Mouse (Mus musculus) embryonic facial prominence, embryonic 10.5 days (tissue): ENCODE measurements around the gene Ttll10. TPM values are rescaled to one million over a fixed set of nuclear protein-coding genes. Genes with fewer than 3 reads are reported as not detected.

Source experiments
- DNase-seq: peaks from one replicate; pipeline ENCODE4 v3.0.0-alpha.2; 2017; ENCODE audit warnings: low spot score
- H3K27ac ChIP-seq: fragments of 300-500 bp; sonication (generic); replicated peaks from 2 replicates; pipeline ENCODE4 v1.5.1; 2016; ENCODE audit warnings: mild to moderate bottlenecking
- H3K27me3 ChIP-seq: fragments of 300-500 bp; sonication (generic); replicated peaks from 2 replicates; pipeline ENCODE4 v1.6.1; 2016; ENCODE audit warnings: low read depth, mild to moderate bottlenecking; ENCODE audit not compliant: poor library complexity, severe bottlenecking
- H3K36me3 ChIP-seq: fragments of 300-500 bp; sonication (generic); replicated peaks from 2 replicates; pipeline ENCODE4 v1.6.1; 2016; ENCODE audit warnings: mild to moderate bottlenecking, moderate library complexity
- H3K4me1 ChIP-seq: fragments of 300-500 bp; sonication (generic); 2 replicates; pipeline ENCODE4 v1.6.1; 2016
- H3K4me3 ChIP-seq: fragments of 300-500 bp; sonication (generic); 2 replicates; pipeline ENCODE4 v1.5.1; 2016; ENCODE audit warnings: mild to moderate bottlenecking, moderate library complexity
- H3K9me3 ChIP-seq: fragments of 300-500 bp; sonication (generic); 2 replicates; pipeline ENCODE4 v1.6.1; 2016; ENCODE audit warnings: mild to moderate bottlenecking
- WGBS: fragments of 180-500 bp; shearing (Covaris S2); methylation state at CpG from one replicate; pipeline ENCODE4 v1.1.7; 2016; 5-methylcytosine and 5-hydroxymethylcytosine counted together
- microRNA counts: library from miRNA; unstranded; fragments of <30 nt; microRNA quantifications from one replicate; lab custom pipeline; 2017
- microRNA-seq: library from miRNA; unstranded; fragments of <30 nt; microRNA quantifications from one replicate; pipeline ENCODE4, GENCODE M21; 2017
- polyA plus RNA-seq: library from polyadenylated mRNA; unstranded; fragments of >200 nt; fragmentation: Nextera tagmentation; extraction: Ambion mirVana; gene quantifications from 2 replicates; pipeline ENCODE4 v1.2.1, GENCODE M21; 2016

Gene Ttll10
- polyA plus RNA-seq, 1 experiment from 2014 or later: 0.95 TPM

DNA sequence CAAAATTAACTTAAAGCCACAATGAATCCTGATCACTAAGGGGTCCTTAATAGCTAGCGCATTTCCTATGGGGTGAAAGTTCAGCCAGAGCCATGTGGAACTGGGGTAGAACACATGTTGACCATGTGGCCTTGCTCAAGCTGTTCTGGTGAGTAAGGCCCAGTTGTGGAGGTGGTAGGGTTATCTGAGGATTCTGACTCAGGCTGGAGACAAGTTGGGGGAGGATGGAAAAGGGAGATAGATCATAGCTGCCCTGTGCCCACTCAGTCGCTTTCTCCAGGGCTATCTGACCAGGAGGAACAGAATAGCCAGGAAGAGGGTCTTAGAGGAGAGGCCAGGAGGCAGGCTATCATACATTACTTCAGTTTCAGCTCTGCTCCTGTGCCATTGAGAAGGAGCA is 44.8 kb downstream of the Ttll10 start:
- 80% methylated on average over 2 of the region's 2 CpGs for WGBS
- H3K27ac ChIP-seq: no peak overlapping the region
- H3K4me3 ChIP-seq: no peak overlapping the region
- no peaks in the 10 kb centered on the region for H3K27me3 ChIP-seq
- DNase-seq: no peak
- no peaks in the 10 kb centered on the region for H3K9me3 ChIP-seq
- H3K36me3 ChIP-seq: peaks cover 74% of the 10 kb centered on the region
- no peaks in the 10 kb centered on the region for H3K4me1 ChIP-seq

- H3K4me3 ChIP-seq: no peak within 1 kb of the TSS
- no peak for DNase-seq
- H3K9me3 ChIP-seq: no peaks in the 10 kb centered on the region
- WGBS: 87% methylated on average over 8 of the region's 8 CpGs
- no peak within 1 kb of the TSS for H3K27ac ChIP-seq
- H3K27me3 ChIP-seq: no peaks in the 10 kb centered on the region
- H3K36me3 ChIP-seq: peaks cover 82% of the 10 kb centered on the region
- no peaks in the 10 kb centered on the region for H3K4me1 ChIP-seq
These were observed 45.6 kb downstream of the Ttll10 start, which contains the start of gene Tnfrsf4 for GRCm38 (mm10) chr4:156013637-156014036. Tnfrsf4 (plus strand) TSS chr4:156013843.

GRCm38 (mm10) chr4:156008369-156008768 is 50.8 kb downstream of the Ttll10 start:
- peaks cover 97% of the 10 kb centered on the region for H3K36me3 ChIP-seq
- H3K4me3 ChIP-seq: no peak overlapping the region
- no peak overlapping the region for H3K27ac ChIP-seq
- 93% methylated on average over 4 of the region's 4 CpGs for WGBS
- no peaks in the 10 kb centered on the region for H3K4me1 ChIP-seq
- no peaks in the 10 kb centered on the region for H3K27me3 ChIP-seq
- no peak for DNase-seq
- no peaks in the 10 kb centered on the region for H3K9me3 ChIP-seq

DNA sequence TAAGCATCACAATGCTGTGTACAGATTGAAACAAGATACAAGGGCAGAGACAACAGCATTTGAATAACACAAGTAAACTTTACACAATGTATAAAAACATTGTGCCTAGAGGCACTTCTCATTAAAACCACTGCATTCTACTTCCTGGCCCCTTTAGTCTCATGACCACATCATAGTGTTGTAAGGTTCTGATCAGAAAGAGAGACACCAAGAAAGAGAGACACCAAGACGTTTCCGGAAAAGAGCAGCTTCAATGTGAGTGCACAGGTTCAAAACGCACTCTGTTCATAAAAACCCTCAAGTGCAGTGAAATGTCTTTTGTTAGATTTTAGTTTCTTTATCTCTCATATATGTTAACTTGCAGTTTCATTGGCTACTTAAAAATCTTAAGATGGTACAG is 55.1 kb downstream of the Ttll10 start:
- Histone ChIP-seq H3K4me3 (no peak overlapping the region), H3K27me3 (no peaks in the 10 kb centered on the region), H3K36me3 (peaks cover 97% of the 10 kb centered on the region), H3K27ac (no peak overlapping the region), H3K9me3 (no peaks in the 10 kb centered on the region), H3K4me1 (no peaks in the 10 kb centered on the region)
- DNase-seq: no peak
- WGBS: 92% methylated on average over 3 of the region's 3 CpGs

- peak overlapping the region; percentile 87 for H3K4me3 ChIP-seq
- H3K4me1 ChIP-seq: peaks cover 24% of the 10 kb centered on the region
- no peaks in the 10 kb centered on the region for H3K9me3 ChIP-seq
- no peak for DNase-seq
- 5% methylated on average over 15 of the region's 15 CpGs for WGBS
- peak overlapping the region; percentile 97 for H3K27ac ChIP-seq
- H3K27me3 ChIP-seq: no peaks in the 10 kb centered on the region
- peaks cover 54% of the 10 kb centered on the region for H3K36me3 ChIP-seq
These were observed 65.6 kb downstream of the Ttll10 start for GRCm38 (mm10) chr4:155993606-155994005.

DNA sequence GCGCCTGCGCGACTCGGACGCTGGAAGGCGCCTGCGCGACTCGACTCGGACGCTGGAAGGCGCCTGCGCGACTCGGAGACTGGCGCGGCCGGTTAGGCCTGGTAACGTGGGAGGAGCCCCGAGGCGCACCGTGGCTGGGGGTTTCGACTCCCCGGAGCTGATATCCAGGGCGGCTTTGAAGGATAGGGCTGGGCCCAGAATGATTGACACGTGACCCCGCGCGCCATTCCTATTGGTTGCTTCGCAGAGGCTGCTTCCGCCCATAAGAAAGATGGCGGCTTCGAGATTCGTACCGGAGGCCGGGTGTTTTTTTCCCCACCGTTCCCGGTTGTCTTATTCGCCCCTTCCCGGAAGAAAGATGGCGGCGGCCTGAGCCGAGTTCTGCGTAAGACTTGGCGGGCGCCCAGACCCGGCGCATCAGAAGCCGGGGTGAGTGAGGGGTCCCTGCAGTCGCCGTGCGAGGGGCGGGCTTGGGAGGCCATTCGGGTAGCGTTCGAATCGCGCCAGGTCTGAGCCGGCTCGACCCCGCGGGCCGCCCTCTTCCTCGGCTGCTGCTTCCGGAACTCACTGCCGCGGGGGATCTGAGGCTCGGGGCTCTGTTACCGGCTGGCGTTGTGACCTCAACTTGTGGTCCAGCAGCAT is 66.2 kb downstream of the Ttll10 start:
- WGBS: under 1% methylated on average over 70 of the region's 70 CpGs
- Histone ChIP-seq H3K36me3 (peaks cover 48% of the 10 kb centered on the region), H3K4me1 (peaks cover 24% of the 10 kb centered on the region), H3K27me3 (no peaks in the 10 kb centered on the region), H3K4me3 (peak overlapping the region; percentile 87), H3K9me3 (no peaks in the 10 kb centered on the region), H3K27ac (peak overlapping the region; percentile 97)
- DNase-seq: peak; percentile 94

- Histone ChIP-seq H3K9me3 (no peaks in the 10 kb centered on the region), H3K4me3 (peak within 1 kb of the TSS; percentile 87), H3K4me1 (peaks cover 24% of the 10 kb centered on the region), H3K27ac (peak within 1 kb of the TSS; percentile 97), H3K36me3 (peaks cover 42% of the 10 kb centered on the region), H3K27me3 (no peaks in the 10 kb centered on the region)
- peak; percentile 88 for DNase-seq
- WGBS: under 1% methylated on average over 99 of the region's 99 CpGs
These were observed 66.8 kb downstream of the Ttll10 start, which contains the start of the genes B3galt6 and Sdf4 for GRCm38 (mm10) chr4:155992241-155992905. B3galt6 (minus strand) TSS chr4:155992649. Sdf4 (plus strand) TSS chr4:155992872.

DNA sequence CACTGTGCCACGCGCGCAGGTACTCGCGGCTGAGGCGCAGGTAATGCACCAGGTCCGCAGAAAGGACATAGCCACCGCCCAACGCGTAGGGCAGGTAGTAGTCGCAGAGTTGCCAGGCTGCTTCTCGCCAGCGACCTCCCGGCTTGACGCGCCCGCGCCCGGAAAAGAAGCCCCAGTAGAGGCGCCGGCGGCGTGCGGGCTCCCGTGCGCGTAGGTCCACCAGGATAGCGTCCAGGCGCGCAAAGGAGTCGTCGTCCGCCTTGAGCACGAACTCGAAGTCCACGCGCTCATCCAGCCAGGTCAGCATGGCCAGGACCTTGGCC is 67.3 kb downstream of the Ttll10 start:
- H3K4me3 ChIP-seq: peak overlapping the region; percentile 87
- peaks cover 24% of the 10 kb centered on the region for H3K4me1 ChIP-seq
- DNase-seq: no peak
- peak overlapping the region; percentile 97 for H3K27ac ChIP-seq
- WGBS: 30% methylated on average over 37 of the region's 37 CpGs
- peaks cover 37% of the 10 kb centered on the region for H3K36me3 ChIP-seq
- H3K9me3 ChIP-seq: no peaks in the 10 kb centered on the region
- no peaks in the 10 kb centered on the region for H3K27me3 ChIP-seq

- H3K9me3 ChIP-seq: no peaks in the 10 kb centered on the region
- H3K4me1 ChIP-seq: peaks cover 24% of the 10 kb centered on the region
- no peak for DNase-seq
- peak overlapping the region; percentile 97 for H3K27ac ChIP-seq
- H3K4me3 ChIP-seq: peak overlapping the region; percentile 87
- 89% methylated on average over 22 of the region's 22 CpGs for WGBS
- H3K36me3 ChIP-seq: peaks cover 31% of the 10 kb centered on the region
- no peaks in the 10 kb centered on the region for H3K27me3 ChIP-seq
These were observed 67.9 kb downstream of the Ttll10 start for GRCm38 (mm10) chr4:155991211-155991907.

MicroRNA genes within 50 kb of the gene (microRNA counts, 519-probe panel; counts per million panel counts)
- microRNA mmu-miR-200a (lab: Ali Mortazavi, UCI): 3,273 counts per million, percentile 71 among the panel's probes with 10 or more counts
- 5,145 counts per million, percentile 88 among the panel's probes with 10 or more counts for microRNA mmu-miR-200b (lab: Ali Mortazavi, UCI)
- microRNA mmu-miR-429 (lab: Ali Mortazavi, UCI): 5,474 counts per million, percentile 91 among the panel's probes with 10 or more counts

Small RNA genes lying within 50 kb of the gene (microRNA-seq; reads per million reads assigned to microRNA genes)
- gene Mir200a (458 reads per million, percentile 68 among the genes with 10 or more reads in this experiment), gene Mir200b (2,041 reads per million, percentile 81 among the genes with 10 or more reads in this experiment), gene Mir429 (7,204 reads per million, percentile 91 among the genes with 10 or more reads in this experiment)

Other genes with a start within 250 kb of the Ttll10 start
- gene Ccnl2, start 246.9 kb downstream of the Ttll10 start, polyA plus RNA-seq: 179 and 187 TPM in 2 replicates
- 170 and 178 TPM in 2 replicates for gene Aurkaip1, start 228.1 kb downstream of the Ttll10 start, polyA plus RNA-seq
- 43.6 and 43.9 TPM in 2 replicates for gene Mxra8, start 219.7 kb downstream of the Ttll10 start, polyA plus RNA-seq
- gene Dvl1, start 212.0 kb downstream of the Ttll10 start, polyA plus RNA-seq: 4.3 and 5.0 TPM in 2 replicates
- 0.29 and 0.43 TPM in 2 replicates for gene Tas1r3, start 196.1 kb downstream of the Ttll10 start, polyA plus RNA-seq
- 18.6 and 19.4 TPM in 2 replicates for gene Cptp, start 190.0 kb downstream of the Ttll10 start, polyA plus RNA-seq
- 97.9 and 109 TPM in 2 replicates for gene Ints11, start 189.9 kb downstream of the Ttll10 start, polyA plus RNA-seq
- gene Pusl1, start 167.6 kb downstream of the Ttll10 start, polyA plus RNA-seq: 50.1 and 52.7 TPM in 2 replicates
- gene Acap3, start 167.6 kb downstream of the Ttll10 start, polyA plus RNA-seq: 24.1 and 28.0 TPM in 2 replicates
- 146 and 151 TPM in 2 replicates for gene Ube2j2, start 115.6 kb downstream of the Ttll10 start, polyA plus RNA-seq
- gene C1qtnf12, start 97.1 kb downstream of the Ttll10 start, polyA plus RNA-seq: 22.7 and 23.6 TPM in 2 replicates
- 12.7 and 15.7 TPM in 2 replicates for gene B3galt6, start 66.8 kb downstream of the Ttll10 start, polyA plus RNA-seq
- 132 and 138 TPM in 2 replicates for gene Sdf4, start 66.5 kb downstream of the Ttll10 start, polyA plus RNA-seq
- 1.1 and 1.4 TPM in 2 replicates for gene Tnfrsf4, start 45.6 kb downstream of the Ttll10 start, polyA plus RNA-seq
- 1.2 and 1.4 TPM in 2 replicates for gene Tnfrsf18, start 33.2 kb downstream of the Ttll10 start, polyA plus RNA-seq
- gene 9430015G10Rik, start 50.6 kb upstream of the Ttll10 start, polyA plus RNA-seq: 73.9 and 76.9 TPM in 2 replicates
- 0.70 and 0.89 TPM in 2 replicates for gene Rnf223, start 71.1 kb upstream of the Ttll10 start, polyA plus RNA-seq
- gene Agrn, start 138.1 kb upstream of the Ttll10 start, polyA plus RNA-seq: 59.0 and 61.7 TPM in 2 replicates
- 0.34 and 0.47 TPM in 2 replicates for gene Isg15, start 141.4 kb upstream of the Ttll10 start, polyA plus RNA-seq
- gene AW011738, start 143.9 kb upstream of the Ttll10 start, polyA plus RNA-seq: 2.2 and 2.7 TPM in 2 replicates
- 0.60 and 0.65 TPM in 2 replicates for gene Perm1, start 156.5 kb upstream of the Ttll10 start, polyA plus RNA-seq
- 22.5 and 23.9 TPM in 2 replicates for gene Plekhn1, start 175.4 kb upstream of the Ttll10 start, polyA plus RNA-seq
- gene Noc2l, start 176.6 kb upstream of the Ttll10 start, polyA plus RNA-seq: 110 and 120 TPM in 2 replicates
- 1.2 and 1.6 TPM in 2 replicates for gene Samd11, start 196.2 kb upstream of the Ttll10 start, polyA plus RNA-seq